Mouse (Mus musculus): Measurements from ENCODE around the gene Polr3gl.
"Not testable (repeated sequence)": the region's sequence is repeated elsewhere in the genome, so short reads cannot be mapped to it uniquely, and the experiment has no call there.

Polr3gl gene

GRCm38 (mm10) chr3:96593790-96594560 lies at the start of gene Polr3gl:
Gene Polr3gl, minus strand, starts transcription at chr3:96594181.
- peak; percentile 97 for DNase-seq (ENCODE audit: low read depth, low spot score)

DNA sequence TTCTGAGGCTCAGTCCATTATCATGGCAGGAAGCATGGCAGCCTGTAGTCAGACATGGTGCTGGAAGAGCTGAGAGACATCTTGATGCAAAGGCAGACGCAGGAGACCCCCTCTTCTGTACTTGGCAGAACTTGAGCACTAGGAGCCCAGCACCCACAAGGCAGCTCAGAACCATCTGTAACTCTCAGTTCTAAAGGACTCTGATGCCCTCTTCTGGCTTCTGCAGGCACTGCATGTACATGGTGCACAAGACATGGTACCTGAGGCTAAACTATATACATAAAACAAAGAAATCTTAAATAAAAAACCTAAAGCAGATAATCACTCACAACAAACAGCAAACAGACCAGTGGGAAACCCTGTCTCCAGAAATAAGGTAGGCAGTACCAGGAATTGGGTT lies 45.2 kb upstream of the Polr3gl start:
- peak; percentile 79 for DNase-seq (ENCODE audit: low read depth, low spot score)

- DNase-seq (ENCODE audit: low read depth, low spot score): peak; percentile 72
These were observed 42.5 kb upstream of the Polr3gl start for GRCm38 (mm10) chr3:96636448-96636847.

GRCm38 (mm10) chr3:96635906-96636305 lies 41.9 kb upstream of the Polr3gl start:
- peak; percentile 66 for DNase-seq (ENCODE audit: low read depth, low spot score)

DNA sequence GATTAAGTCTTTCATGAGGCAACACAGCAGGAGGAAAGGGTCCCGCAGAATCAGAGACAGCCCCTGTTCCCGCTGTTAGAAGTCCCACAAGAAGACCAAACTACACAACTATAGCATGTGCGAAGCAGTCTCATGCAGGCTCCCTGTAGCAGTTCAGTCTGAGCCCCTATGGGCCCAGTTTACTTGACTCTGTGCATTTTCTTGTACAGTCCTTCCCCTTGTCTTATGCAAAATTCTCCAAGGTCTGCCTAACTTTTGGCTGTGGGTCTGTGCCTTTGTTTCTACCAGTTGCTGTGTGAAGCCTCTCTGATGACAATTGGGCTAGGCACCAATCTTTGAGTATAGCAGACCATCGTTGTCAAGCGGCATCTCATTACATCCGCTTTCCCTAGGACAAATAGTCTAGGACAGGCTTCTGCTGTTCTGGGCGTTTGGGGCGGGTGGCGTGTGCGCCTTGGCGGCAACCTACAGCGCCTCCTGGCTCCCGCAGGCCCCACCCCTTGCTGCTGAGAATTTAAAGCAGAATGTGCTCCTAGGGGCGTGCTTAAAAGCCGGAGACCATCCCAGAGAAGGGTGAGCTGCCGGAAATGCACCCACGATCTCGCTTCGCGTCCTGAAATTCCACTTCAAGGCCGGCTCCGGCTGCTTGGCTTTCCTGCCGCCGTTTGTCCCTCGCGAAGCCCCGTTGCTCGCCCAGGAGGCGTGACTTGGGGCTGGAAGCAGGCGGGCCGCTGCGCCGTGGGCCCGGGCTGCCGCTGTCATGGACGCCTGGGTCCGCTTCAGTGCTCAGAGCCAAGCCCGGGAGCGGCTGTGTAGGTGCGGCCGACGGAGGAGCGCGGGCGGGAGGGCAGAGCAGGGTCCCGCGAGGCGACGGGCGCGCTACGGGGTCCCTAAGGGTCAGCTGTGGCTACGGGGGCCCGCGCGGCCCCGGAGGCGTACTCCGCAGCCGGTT lies 41.2 kb upstream of the Polr3gl start, which contains the start of the genes Pex11b and Gm42957:
Gene Pex11b (plus strand): TSS at position 449 of the 952 bp plus-strand sequence.
Gene Gm42957 (plus strand): TSS at position 547 of the 952 bp plus-strand sequence.
- DNase-seq (ENCODE audit: low read depth, low spot score): peak; percentile 91

GRCm38 (mm10) chr3:96634015-96634414 lies 40.0 kb upstream of the Polr3gl start:
- peak; percentile 13 for DNase-seq (ENCODE audit: low read depth, low spot score)

DNA sequence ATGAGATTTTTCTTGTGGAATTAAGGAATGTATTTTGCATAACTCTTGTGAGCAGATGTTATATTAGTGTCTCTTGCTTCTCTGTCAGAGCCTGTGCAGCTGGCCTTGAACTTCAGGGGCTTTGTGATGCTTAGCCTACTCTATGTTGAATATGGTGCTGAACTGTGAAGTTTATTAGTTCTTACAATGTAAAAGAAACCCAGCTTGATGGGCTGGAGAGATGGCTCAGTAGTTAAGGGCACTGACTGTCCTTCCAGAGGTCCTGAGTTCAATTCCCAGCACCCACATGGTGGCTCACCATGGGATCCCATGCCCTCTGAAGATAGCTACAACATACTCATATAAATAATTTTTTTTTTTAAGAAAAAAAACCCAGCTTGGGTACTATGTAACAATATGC lies 38.1 kb upstream of the Polr3gl start:
- DNase-seq (ENCODE audit: low read depth, low spot score): no peak

GRCm38 (mm10) chr3:96629729-96630600 lies 36.0 kb upstream of the Polr3gl start, which contains the start of gene Rbm8a:
Gene Rbm8a, plus strand, starts transcription at chr3:96629933.
- DNase-seq (ENCODE audit: low read depth, low spot score): peak; percentile 98

- DNase-seq (ENCODE audit: low read depth, low spot score): no peak
These were observed 29.2 kb upstream of the Polr3gl start for GRCm38 (mm10) chr3:96623201-96623600.

- no peak for DNase-seq (ENCODE audit: low read depth, low spot score)
These were observed 24.0 kb upstream of the Polr3gl start for GRCm38 (mm10) chr3:96617941-96618340.

- DNase-seq (ENCODE audit: low read depth, low spot score): no peak
These were observed 12.6 kb upstream of the Polr3gl start for GRCm38 (mm10) chr3:96606618-96607017.

DNA sequence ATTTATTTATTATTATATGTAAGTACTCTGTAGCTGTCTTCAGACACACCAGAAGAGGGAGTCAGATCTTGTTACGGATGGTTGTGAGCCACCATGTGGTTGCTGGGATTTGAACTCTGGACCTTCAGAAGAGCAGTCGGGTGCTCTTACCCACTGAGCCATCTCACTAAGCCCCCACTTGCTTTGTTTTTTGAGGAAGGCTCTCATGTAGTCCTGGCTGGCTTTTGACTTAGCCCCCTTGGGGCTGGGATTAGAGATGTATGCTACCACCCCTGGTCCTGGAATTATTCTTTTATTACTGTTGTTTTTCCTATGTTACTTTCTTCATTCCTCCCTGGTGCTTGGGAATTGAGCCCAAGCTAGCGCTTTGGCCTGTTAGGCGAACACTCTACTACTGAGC lies 12.0 kb upstream of the Polr3gl start:
- not testable (repeated sequence) for DNase-seq (ENCODE audit: low read depth, low spot score)

DNA sequence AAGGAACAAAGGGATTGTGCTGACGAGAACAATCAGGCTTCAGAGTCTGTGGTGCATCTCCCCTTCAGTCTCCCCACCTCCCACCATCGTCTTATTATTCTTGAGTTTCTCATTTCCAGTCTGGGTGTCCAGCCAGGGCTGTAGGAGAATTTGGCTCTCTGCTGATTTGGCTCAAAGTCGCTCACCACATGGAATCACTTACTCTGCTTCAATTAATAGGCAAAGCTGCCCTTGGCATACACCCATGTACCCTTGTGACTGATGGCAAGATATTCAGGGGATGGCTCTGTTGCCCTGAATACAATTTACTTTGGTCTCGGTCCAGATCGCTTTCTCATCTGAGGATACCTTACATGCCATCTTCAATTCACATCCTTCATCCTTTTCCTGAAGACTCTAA lies 9.3 kb upstream of the Polr3gl start:
- DNase-seq (ENCODE audit: low read depth, low spot score): no peak

GRCm38 (mm10) chr3:96602704-96603084 lies 8.7 kb upstream of the Polr3gl start:
- DNase-seq (ENCODE audit: low read depth, low spot score): no peak

GRCm38 (mm10) chr3:96601941-96602703 lies 8.1 kb upstream of the Polr3gl start:
- no peak for DNase-seq (ENCODE audit: low read depth, low spot score)

DNA sequence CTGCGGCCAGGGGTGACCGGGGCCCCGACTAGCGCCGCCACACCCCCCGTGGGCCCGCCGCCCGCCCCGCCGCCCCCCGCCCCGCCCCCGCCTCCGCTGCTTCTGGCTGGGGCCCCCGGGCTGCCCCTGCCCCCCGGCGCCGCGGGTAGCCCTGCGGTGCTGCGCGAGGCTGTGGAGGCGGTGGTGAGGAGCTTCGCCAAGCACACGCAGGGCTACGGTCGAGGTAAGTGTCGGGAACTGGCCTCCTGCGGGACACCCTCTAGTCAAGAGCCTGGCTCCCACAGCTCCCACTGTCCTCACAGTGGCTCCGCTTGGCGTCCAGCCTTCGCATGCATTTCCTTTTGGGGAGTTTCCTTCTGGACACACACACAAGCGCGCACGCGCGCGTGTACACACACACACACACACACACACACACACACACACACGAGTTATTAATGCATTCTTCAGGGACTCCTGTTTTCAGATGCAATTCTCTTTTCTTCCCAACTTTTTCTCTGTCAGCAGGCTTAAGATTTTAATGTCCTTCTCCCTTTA lies 7.3 kb upstream of the Polr3gl start:
- DNase-seq (ENCODE audit: low read depth, low spot score): peak; percentile 69

DNA sequence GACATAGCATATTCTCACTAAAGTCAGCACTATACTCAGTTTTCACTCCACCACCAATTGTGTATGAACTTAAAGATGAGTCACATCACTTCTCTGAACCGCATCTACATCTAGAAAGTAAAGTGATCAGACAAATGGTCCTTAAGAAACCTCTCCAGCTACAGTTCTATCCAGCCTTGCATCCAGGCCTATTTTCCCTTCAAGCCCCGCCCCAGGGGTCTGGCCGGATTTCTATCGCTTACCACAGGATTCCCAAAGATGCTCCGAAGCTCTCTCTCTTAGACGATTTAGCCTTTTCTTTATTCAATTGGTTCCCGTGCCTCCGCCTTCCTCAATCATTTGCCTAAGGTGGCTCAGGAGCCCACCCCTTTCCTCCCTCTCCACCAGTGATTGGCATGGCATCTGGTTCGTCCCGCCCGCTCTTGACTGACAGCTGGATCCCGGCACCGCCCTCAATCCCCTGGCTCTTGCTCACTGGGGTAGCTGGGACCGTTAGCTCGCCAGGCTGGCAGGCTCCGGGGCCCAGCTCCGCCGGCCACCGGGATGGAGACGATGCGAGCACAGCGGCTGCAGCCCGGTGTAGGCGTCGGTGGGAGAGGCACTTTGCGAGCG lies 6.8 kb upstream of the Polr3gl start, which contains the start of gene Lix1l:
Gene Lix1l (plus strand): TSS at position 511 of the 612 bp plus-strand sequence.
- peak; percentile 94 for DNase-seq (ENCODE audit: low read depth, low spot score)

GRCm38 (mm10) chr3:96599411-96599810 lies 5.4 kb upstream of the Polr3gl start:
- DNase-seq (ENCODE audit: low read depth, low spot score): no peak

GRCm38 (mm10) chr3:96599069-96599393 lies 5.0 kb upstream of the Polr3gl start:
- no peak for DNase-seq (ENCODE audit: low read depth, low spot score)
